Mouse (Mus musculus): ENCODE results near the gene Kdr. TPM values are rescaled to one million over a fixed set of nuclear protein-coding genes. Genes with fewer than 3 reads are reported as not detected.
"Not testable (repeated sequence)": the region's sequence is repeated elsewhere in the genome, so short reads cannot be mapped to it uniquely, and the experiment has no call there.

The Kdr gene
- total RNA-seq, 4 experiments from 2014 or later, result 62.5 to 87.5 (median 77.7) TPM

DNA sequence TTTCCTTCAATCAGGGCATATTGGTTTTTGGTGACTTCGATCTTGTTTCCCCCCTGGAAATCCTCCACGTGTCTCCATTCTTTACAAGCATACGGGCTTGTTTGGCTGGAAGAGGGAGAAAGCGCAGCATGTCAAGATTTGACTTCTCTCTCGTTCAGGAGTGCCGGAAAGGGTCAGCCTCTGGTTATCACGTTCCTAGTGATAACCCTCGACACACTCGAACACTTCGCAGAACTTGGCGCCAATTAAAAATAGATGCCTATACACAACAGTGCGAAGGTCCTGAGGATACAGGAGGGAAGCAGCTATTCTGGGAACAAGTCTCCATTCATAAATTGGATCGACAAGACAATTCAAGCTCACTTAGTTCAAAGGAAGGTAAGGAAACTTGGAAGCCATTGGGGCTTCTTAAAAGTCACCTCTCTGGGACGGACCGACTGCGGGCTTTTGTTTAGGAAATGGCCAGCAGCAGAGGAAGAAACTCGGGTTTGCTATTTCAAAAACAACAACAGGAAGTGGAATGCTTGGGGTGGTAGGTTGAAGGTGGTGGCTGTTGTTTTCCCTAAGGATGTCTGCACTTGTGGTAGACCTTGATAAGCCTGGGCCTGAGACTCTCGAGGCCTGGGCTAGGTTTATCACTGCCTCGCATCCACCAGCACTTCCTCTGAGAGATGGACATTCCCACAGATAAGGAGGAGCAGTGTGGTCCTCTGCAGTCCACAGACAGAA lies 16.4 kb downstream of the Kdr start:
- DNase-seq (ENCODE audit: low spot score), result peak; percentile 71

DNA sequence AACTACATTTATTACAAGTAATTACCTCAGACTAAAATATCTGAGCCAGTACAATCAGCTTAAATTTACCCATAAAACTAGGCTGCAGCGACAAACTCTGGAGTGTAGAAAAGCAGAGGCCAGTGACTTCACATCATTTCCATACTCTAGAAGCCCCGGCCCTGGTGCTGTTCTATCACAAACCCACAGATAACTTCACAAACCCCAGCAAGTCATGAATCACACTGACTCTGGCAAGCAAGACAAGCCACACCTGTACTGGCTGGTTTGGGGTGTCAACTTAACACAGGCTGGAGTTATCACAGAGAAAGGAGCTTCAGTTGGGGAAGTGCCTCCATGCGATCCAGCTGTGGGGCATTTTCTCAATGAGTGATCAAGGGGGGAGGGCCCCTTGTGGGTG lies 18.4 kb downstream of the Kdr start:
- DNase-seq (ENCODE audit: low spot score), result no peak

DNA sequence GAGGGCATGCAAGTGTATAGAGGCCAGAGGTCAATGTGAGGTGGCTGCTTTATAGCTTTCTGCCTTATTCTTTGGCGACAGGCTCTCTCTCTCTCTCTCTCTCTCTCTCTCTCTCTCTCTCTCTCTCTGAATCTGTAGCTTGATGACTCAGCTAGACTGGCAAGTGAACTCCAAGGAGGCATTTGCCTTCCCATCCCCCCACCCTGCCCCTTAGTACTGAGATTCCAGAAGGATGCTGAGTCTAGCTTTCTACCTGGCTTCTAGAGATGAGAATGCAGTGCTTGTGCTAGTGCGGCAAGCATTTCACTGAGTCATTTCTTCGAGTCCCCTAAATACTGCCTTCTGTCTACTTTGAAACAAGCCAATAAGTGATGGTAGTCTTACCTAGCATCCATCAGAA lies 21.7 kb downstream of the Kdr start:
- DNase-seq (ENCODE audit: low spot score), result no peak

DNA sequence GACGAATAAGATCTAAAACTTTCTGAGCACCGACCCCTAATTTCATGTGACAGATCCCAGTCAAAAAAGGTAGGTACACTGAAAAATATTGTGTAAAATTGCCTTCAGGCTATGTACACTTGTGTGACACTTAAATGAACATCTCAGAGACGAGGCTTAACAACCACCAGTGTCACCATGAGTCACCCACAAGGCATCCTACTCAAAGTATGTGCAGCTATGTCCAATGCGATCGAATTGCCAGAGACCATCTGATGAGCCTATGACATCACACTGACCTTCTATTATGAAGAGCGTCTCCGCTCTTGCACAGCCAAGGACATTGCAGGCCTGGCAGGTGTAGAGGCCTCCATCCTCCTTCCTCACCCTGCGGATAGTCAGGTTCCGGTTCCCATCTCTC lies 22.4 kb downstream of the Kdr start:
- DNase-seq (ENCODE audit: low spot score), result no peak

DNA sequence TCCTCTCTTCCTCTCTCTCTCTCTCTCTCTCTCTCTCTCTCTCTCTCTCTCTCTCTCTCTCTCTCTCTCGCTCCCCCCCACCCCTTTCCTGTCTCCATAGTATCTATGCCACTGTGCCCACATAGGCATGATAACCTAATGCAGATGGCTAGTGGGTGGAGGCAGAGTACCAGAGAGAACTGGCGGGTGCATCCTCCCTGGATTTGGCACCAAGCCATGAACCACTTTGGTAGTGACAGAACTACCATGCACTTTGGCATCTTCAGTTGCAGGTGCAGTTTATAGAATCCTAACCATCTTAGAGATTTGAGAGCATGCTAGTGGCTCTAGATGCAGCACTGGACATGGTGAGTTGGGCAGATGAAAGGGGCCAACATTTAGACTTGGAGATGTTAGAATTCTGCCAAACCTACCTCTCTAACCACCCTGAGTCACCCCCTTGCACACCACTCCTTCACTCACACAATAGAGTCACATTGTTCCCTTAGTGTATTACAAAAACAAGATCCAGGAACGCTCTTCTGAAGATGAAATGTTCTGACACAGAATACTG lies 23.4 kb downstream of the Kdr start:
- no peak for DNase-seq (ENCODE audit: low spot score)

DNA sequence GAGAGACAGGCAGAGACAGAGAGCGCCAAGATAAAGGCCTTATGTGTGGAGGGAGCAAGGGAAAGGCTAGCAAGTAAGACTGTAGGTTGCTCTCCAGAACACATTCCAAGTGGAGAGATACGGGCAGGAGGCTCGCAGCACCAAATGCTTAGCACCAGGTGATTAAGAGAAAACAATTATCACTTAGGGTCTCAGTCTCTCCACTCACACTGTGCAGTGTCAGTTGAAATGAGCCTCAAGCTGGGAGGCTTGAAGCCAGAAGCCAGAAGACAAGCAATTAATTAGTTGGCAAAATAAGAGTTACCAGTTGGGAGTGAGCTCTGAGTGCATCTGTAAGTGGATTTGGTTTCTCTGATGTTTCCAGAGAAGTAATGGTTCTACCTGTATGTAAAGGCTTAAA lies 24.0 kb downstream of the Kdr start:
- DNase-seq (ENCODE audit: low spot score), result no peak

DNA sequence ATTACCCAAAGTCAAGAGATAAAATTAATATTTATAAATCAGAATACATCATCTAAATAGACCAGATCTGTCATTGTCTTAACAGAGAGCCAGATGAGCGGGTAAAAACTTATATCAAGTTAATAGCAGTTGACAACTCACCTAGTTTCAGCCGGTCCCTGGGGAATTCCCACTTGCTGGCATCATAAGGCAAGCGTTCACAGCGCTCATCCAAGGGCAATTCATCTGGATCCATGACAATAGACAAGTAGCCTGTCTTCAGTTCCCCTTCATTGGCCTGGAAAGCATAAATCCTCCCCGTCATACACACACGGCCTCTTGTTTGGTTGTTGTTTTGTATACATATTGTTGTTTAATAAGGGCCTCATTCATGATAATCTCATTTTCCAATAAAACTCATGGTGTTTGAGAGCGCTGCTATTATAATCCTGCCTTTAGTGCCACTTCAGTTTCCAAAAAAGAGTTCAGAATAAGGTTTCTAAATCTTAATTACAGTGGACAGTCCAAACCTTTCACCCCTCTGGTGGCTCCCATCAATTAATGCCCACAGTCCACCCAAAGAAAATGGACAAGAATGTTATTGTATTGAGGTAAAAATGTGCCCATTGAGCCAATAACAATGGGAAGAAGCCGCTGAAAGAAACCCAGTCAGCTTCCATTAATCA lies 26.0 kb downstream of the Kdr start:
- no peak for DNase-seq (ENCODE audit: low spot score)

DNA sequence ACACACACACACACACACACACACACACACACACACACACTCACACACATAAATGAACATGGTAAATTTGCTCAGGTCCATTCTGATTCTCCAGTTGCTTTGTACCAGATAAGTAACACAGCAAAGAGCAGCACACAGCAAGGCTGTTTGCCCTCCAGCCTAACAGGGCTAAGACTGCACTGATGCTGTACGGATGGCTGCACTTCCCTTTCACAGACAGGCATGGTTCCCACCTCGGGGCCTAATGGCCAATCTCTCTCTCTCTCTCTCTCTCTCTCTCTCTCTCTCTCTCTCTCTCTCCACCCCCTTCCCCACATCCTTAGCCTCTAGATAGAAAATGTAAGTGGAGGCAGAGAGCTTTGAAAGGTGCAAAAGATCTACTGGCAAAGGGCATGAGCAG lies 27.4 kb downstream of the Kdr start:
- DNase-seq (ENCODE audit: low spot score), result no peak

DNA sequence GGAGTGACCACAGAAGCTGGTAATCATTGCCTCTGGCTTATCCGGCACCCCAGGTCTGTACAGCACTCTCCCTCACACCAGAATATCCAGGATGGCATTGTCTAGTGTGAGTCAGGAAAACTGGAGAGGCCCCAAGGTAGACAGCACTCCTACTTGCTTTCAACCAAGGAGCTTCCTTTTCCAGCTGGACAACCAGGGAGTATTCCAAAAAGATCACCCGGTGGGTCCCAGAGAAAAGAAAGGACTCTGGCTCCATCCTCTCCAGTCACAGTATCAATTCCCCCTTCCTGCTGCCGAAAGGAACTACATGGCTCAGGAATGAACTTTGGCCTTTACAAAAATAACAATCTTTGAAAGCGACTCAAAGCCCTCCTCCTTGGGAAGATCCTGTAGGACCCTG lies 32.9 kb downstream of the Kdr start:
- no peak for DNase-seq (ENCODE audit: low spot score)

DNA sequence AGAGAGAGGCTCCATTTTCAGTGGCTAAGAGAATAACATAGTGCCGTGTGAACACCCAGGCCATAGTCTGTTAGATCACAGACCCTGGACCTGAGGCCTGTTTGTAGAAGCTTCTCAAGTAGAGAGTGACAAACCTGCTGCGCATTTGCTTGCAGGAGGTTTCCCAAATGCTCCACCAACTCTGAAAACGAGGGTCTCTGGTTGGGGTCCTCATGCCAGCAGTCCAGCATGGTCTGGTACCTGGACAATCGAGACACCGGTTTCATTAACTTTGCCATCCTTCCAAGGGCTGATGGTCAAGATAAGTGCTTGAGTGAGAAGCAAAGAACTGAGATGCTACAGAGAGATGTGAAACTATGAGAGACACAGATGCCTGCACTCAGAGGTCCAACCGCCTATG lies 35.0 kb downstream of the Kdr start:
- no peak for DNase-seq (ENCODE audit: low spot score)

DNA sequence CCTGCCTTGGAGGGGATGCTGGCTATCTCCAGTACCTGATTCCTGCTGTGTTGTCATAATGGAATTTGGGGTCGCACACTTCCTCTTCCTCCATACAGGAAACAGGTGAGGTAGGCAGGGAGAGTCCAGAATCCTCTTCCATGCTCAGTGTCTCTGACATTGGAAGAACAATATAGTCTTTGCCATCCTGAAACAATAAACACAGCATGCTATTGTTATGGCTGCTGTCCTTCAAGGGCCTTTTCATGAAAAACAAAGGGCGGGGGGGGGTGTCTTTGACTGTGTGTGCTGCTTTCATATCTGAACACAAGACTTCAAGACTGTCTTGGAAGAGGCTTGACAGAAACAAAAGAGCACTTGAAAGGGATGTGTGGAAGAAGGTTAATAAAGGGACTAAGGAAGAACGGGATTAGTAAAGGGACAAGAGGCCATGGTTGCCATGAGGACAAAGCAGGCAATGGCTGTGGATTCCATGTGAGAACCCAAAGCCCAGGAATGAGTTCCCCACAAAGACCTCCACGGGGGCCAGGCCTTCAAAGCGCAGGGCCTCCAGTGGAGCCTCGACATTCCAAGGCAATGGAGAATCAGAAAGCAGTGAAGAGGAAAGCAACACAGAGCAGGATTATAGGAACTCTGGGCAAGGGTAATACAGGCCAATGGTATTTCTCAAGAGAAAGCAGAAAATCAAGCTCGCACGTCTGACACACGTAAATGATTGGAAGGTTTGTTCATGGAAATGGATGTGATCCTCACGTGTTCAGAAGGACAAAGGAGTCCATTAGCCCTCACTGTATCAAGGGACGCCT lies 36.3 kb downstream of the Kdr start:
- no peak for DNase-seq (ENCODE audit: low spot score)

DNA sequence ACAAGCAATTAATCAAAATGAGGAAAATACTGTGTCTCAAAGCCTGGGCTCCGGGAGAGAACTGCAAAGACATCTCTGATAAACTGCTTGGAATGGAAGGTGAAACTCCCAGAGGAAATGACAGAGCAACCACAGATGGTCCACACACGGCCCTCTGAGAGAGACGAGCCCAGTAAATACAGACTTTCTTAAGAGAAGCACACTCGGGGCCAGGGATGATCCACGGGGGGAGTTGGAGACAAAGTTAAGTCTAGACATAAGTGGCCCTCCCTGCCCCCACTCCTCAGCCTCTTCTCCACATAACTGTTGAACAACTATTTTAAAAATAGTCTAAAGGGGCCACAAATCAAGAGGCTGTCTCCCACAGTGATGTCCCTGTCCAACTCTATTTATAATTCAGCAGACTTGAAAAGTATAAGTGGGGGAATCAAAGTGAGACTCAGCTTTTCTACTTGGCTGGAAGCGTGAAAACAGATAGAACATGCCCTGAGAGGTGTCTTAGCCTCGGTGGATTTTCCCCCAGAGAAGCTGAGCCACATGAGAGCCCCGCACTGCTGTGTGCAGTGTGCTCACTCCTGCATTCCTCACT lies 39.0 kb downstream of the Kdr start:
- DNase-seq (ENCODE audit: low spot score), result no peak

DNA sequence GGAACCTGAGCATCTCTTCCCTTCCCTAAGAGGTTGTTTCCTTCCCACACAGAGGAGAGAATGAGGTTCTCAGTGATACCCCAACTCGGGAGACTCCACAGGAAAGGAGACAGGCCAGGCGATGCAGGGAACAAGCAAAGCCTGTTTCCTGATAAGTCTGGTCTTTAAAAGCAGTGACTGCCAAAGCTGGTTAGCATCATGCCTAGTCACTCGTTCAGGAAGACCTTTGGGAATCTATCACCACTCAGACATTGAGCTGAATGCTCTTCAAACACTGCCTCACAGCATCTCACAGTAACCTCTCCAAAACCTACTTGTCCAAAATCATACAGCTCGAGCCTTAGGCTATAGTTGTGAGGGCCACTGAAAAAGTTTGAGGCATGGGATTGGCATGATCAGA lies 40.2 kb downstream of the Kdr start:
- DNase-seq (ENCODE audit: low spot score), result no peak

DNA sequence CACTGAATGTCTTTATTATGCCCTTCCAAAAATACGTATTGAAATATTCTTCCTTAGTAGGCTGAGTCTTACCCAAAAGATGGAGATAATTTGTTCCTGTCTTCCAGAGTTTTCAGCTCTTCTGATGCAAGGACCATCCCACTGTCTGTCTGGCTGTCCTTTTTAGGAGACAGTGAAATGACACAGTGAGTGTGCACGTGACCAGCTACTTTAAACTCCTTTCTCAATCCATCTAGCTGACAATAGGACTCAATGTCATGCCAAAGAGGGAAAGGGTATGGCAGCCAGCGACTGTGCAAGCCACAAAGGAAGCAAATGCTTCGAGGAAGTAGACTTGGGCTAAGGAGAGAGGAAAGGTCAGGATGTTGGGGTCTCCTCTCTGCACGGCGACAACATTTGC lies 42.0 kb downstream of the Kdr start:
- no peak for DNase-seq (ENCODE audit: low spot score)

DNA sequence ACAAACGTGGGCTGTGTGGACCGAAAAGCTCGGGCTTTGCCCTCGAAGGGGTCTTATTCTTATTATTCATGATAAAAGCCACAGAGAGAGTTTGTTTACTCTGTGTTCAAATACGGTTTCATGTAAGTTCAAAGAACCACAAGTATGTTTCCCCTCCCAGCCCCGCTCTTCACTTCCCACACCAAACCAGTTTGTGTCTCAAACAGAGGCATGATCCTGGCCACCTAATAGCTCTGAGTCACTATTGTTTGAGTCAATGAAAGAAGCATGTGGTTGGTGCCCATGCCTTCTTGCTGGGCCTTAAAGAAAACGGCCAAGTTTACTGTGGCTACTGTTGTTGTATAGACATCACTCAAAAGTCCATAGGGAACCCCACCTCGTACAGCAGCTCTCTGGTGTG lies 43.0 kb downstream of the Kdr start:
- no peak for DNase-seq (ENCODE audit: low spot score)

DNA sequence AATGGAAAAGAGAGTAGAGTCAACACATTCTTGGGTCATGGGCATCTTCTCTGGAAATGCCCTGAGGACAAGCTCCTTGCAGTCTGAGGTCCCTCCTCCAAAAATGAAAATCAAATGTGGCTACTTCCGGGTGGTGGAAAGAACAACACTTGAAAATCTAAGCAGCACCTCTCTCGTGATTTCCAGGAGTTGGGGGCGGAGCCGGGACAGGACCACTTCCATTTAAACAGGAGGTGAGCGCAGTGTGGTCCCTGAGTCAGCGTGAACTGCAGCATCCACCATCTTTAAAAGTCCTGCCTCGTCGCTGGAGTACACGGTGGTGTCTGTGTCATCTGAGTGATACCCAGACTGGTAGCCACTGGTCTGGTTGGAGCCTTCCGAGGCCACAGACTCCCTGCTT lies 44.1 kb downstream of the Kdr start:
- DNase-seq (ENCODE audit: low spot score), result no peak

DNA sequence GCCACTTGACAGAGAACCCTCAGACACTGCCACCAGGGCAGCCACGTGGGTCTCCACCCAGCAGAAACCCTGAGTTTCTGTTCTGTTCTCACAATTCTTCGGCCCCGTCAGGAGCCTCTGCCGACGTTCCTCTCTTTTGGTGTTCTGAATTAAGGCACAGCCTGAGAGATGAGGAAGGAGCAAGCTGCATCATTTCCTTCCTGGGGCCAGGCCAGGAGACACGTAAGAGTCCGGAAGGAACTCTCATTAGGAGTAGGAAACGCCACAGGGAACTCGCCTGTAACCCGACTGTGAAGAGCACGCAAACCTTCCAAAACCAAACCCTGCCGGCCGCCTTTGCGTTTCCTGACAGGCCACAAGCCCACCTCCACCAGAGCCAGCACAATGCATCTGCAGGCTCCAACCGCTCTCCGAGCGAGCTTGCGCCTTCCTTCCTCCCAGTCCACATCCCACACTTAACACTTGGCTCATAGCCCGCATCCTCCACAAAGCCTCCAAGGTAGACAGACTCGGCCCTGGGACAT lies 44.7 kb downstream of the Kdr start:
- DNase-seq (ENCODE audit: low spot score), result peak; percentile 96

DNA sequence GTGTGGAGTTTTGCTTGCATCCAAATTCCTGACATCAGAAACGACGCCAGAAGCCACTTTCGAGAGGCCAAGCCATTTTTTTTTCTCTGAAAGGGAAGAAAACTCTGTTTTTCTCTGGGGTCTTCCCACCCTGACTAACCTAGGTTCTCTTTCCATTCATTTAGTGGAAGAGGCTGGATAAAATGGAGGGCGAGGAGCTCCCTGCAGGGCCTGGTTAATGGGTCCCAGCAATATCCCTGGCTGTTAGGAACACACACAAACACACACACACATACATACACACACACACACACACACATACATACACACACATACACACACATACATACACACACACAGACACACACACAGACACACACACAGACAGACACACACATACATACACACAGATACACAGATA lies 46.8 kb downstream of the Kdr start:
- DNase-seq (ENCODE audit: low spot score), result not testable (repeated sequence)

DNA sequence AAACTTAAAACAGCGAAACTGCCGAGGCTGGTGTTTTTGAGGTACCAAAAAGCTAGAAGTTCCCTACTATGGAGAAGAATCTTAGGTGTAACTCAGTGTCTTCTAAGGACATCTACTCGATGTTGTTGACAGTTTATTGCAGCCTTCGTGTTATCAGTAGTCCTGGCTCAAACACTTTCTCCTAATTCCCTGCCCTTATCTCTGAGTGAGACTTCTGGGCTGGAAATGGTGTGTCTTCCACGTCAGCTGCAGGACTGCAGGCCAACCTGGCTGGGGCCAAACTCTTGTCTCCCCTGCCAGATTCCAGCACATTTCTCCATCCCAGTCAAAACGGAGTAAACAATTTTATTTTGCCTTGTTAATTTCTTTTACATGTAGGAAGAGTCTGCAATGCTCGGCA lies 48.3 kb downstream of the Kdr start:
- DNase-seq (ENCODE audit: low spot score), result no peak

DNA sequence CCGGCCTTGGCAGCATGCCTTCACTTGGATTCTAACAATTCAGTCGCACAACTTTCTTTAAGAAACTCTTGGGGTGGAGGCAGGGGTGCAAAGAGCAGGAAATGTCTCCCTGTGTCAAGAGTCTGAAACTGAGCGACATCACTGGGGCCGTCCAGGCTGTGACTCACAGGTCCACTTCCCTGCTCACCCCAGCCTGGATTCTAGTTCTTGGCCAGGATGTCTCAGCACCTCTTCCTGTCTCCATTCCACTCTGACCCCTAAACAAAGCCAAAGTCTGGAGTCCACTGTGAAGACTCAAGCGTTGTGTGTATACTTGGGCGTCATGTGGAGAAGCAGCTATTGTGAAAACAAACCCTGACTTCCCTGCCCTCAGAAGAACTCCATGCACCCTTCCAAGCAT lies 55.6 kb downstream of the Kdr start:
- DNase-seq (ENCODE audit: low spot score), result peak; percentile 64

DNA sequence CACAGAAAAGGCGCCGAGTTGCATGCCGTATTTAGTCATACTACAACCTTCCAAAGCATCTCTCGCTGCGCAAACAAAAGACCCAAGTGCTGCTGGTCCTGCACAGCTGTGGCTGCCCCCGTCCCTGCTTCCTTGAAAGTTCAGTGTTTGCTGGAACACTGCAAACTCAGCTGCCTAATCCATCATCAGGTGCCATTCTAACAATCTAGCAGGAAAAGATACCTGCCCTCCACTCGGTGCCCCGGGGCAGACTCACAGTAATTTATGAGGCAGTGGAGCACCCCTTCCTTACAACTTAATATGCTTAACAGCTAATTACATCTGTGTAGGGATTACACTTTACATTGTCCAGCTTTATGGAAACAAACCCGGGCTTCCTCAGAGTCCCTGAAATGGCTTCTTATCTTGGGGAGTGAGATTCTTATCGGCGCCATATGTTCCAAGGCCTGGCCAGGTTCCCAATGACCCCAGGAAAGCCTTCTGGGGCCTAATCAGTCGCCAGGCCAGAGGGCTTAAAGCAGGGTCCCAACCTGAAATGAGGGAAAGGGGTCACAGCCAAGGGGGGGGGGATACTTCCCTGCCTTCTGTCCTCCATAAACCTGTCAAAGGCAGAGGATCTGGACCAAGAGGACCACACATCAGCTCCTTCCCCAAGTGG lies 56.4 kb downstream of the Kdr start:
- no peak for DNase-seq (ENCODE audit: low spot score)

Data from heart, adult 8-10 months (tissue).